Mouse (Mus musculus) lung, postnatal 0 days (tissue): ENCODE measurements around the gene Nox4. TPM values are rescaled to one million over a fixed set of nuclear protein-coding genes. Genes with fewer than 3 reads are reported as not detected.

Experiments
- ATAC-seq: fragments of 200-750 bp; cut with Nextera tagmentation; 2 replicates; pipeline ENCODE4 v1.8.0; 2017; ENCODE audit warnings: moderate library complexity
- DNase-seq: peaks from one replicate; pipeline ENCODE4 v3.0.0-alpha.2; 2016; ENCODE audit warnings: low spot score
- H3K27ac ChIP-seq: fragments of 300-500 bp; sonication (generic); 2 replicates; pipeline ENCODE4 v1.5.1; 2014; ENCODE audit warnings: antibody characterized with exemption, mild to moderate bottlenecking, low read length, mixed read lengths
- H3K27me3 ChIP-seq: fragments of 300-500 bp; sonication (generic); replicated peaks from 2 replicates; pipeline ENCODE4 v1.6.1; 2014; ENCODE audit warnings: low read length, mixed read lengths; ENCODE audit not compliant: insufficient read depth
- H3K36me3 ChIP-seq: fragments of 300-500 bp; sonication (generic); 2 replicates; pipeline ENCODE4 v1.6.1; 2014; ENCODE audit warnings: low read length, mixed read lengths; ENCODE audit not compliant: insufficient read depth
- H3K4me1 ChIP-seq: fragments of 300-500 bp; sonication (generic); 2 replicates; pipeline ENCODE4 v1.6.1; 2014; ENCODE audit warnings: antibody characterized with exemption, low read depth, low read length, mixed read lengths; ENCODE audit not compliant: insufficient read depth
- H3K4me2 ChIP-seq: fragments of 300-500 bp; sonication (generic); replicated peaks from 2 replicates; pipeline ENCODE4 v1.6.1; 2014; ENCODE audit warnings: low read depth, mild to moderate bottlenecking, low read length, moderate library complexity, mixed read lengths
- H3K4me3 ChIP-seq: fragments of 300-500 bp; sonication (generic); 2 replicates; pipeline ENCODE4 v1.5.1; 2014; ENCODE audit warnings: low read depth, low read length
- H3K9ac ChIP-seq: fragments of 300-500 bp; sonication (generic); replicated peaks from 2 replicates; pipeline ENCODE4 v1.6.1; 2014; ENCODE audit warnings: low read depth, mild to moderate bottlenecking
- H3K9me3 ChIP-seq: fragments of 300-500 bp; sonication (generic); 2 replicates; pipeline ENCODE4 v1.6.1; 2016; ENCODE audit warnings: low read length, mixed read lengths
- CTCF ChIP-seq: IDR thresholded peaks from 2 replicates; pipeline ENCODE4 v1.5.1; 2016; ENCODE audit warnings: antibody characterized with exemption, mild to moderate bottlenecking
- EP300 ChIP-seq: IDR thresholded peaks from 2 replicates; pipeline ENCODE4 v1.6.1; 2016; ENCODE audit warnings: antibody characterized with exemption, mild to moderate bottlenecking, control low read depth
- WGBS: fragments of 180-500 bp; shearing (Covaris S2); extraction: QIAGEN DNeasy Blood & Tissue Kit; methylation state at CpG from one replicate; pipeline ENCODE4 v1.1.7; 2014; 5-methylcytosine and 5-hydroxymethylcytosine counted together
- polyA plus RNA-seq: library from polyadenylated mRNA; unstranded; fragments of >200 nt; fragmentation: Nextera tagmentation; extraction: Ambion mirVana; gene quantifications from 2 replicates; pipeline ENCODE4 v1.2.1, GENCODE M21; 2015

Nox4 gene
- 12.4 and 13.9 TPM in 2 replicates for polyA plus RNA-seq

- ATAC-seq: peak; percentile 22; the same call in 1 of the 2 replicates
- no peaks in the 10 kb centered on the region for H3K27me3 ChIP-seq
Measured at GRCm38 (mm10) chr7:87245856-87246579, at the start of gene Nox4. Gene Nox4, plus strand, starts transcription at chr7:87246096.

GRCm38 (mm10) chr7:87204751-87205150 lies 41.1 kb upstream of the Nox4 start:
- H3K27me3 ChIP-seq: no peaks in the 10 kb centered on the region

More at GRCm38 (mm10) chr7:87245856-87246579, at the start of gene Nox4:
- DNase-seq: no peak
- H3K9ac ChIP-seq: peak within 1 kb of the TSS; percentile 44; the same call in 1 of the 2 replicates
- peak within 1 kb of the TSS; percentile 71 for H3K27ac ChIP-seq
- H3K36me3 ChIP-seq: no peaks in the 10 kb centered on the region
- no peaks in the 10 kb centered on the region for H3K4me1 ChIP-seq
- peak within 1 kb of the TSS; percentile 79 for H3K4me2 ChIP-seq
- H3K4me3 ChIP-seq: peak within 1 kb of the TSS; percentile 58
- TF ChIP-seq EP300 (no peak), CTCF (no peak)
- WGBS: 7% methylated on average over 18 of the region's 18 CpGs
- no peaks in the 10 kb centered on the region for H3K9me3 ChIP-seq

GRCm38 (mm10) chr7:87221712-87222111 lies 24.2 kb upstream of the Nox4 start:
- Histone ChIP-seq H3K27ac (no peak overlapping the region), H3K4me2 (no peak overlapping the region)
- TF ChIP-seq CTCF: no peak

More at GRCm38 (mm10) chr7:87204751-87205150, 41.1 kb upstream of the Nox4 start:
- no peaks in the 10 kb centered on the region for H3K4me1 ChIP-seq
- H3K9ac ChIP-seq: no peak overlapping the region
- H3K36me3 ChIP-seq: no peaks in the 10 kb centered on the region
- H3K4me3 ChIP-seq: no peak overlapping the region
- no peak overlapping the region for H3K4me2 ChIP-seq
- H3K9me3 ChIP-seq: no peaks in the 10 kb centered on the region
- no peak for TF ChIP-seq CTCF
- TF ChIP-seq EP300: no peak
- H3K27ac ChIP-seq: no peak overlapping the region
- DNase-seq (peak; percentile 18), ATAC-seq (no peak)

GRCm38 (mm10) chr7:87222751-87223150 lies 23.1 kb upstream of the Nox4 start:
- WGBS: 66% methylated on average over 2 of the region's 2 CpGs
- Histone ChIP-seq H3K4me3 (no peak overlapping the region), H3K9ac (no peak overlapping the region), H3K9me3 (no peaks in the 10 kb centered on the region), H3K27me3 (no peaks in the 10 kb centered on the region), H3K27ac (no peak overlapping the region), H3K4me2 (no peak overlapping the region), H3K4me1 (no peaks in the 10 kb centered on the region), H3K36me3 (no peaks in the 10 kb centered on the region)
- DNase-seq: peak; percentile 56
- TF ChIP-seq EP300: peak; percentile 70
- TF ChIP-seq CTCF: no peak
- ATAC-seq: no peak

More at GRCm38 (mm10) chr7:87221712-87222111, 24.2 kb upstream of the Nox4 start:
- Histone ChIP-seq H3K4me1 (no peaks in the 10 kb centered on the region), H3K9ac (no peak overlapping the region), H3K9me3 (no peaks in the 10 kb centered on the region), H3K4me3 (no peak overlapping the region), H3K36me3 (no peaks in the 10 kb centered on the region), H3K27me3 (no peaks in the 10 kb centered on the region)
- DNase-seq: peak; percentile 11
- no peak for ATAC-seq

- no peak overlapping the region for H3K4me3 ChIP-seq
- no peak for ATAC-seq
Measured at GRCm38 (mm10) chr7:87225617-87226016, 20.3 kb upstream of the Nox4 start.

GRCm38 (mm10) chr7:87227051-87227948 lies 18.6 kb upstream of the Nox4 start:
- Histone ChIP-seq H3K4me2 (no peak overlapping the region), H3K27ac (no peak overlapping the region; the same call in 1 of the 2 replicates), H3K27me3 (no peaks in the 10 kb centered on the region), H3K9ac (no peak overlapping the region), H3K36me3 (no peaks in the 10 kb centered on the region), H3K4me1 (no peaks in the 10 kb centered on the region), H3K9me3 (no peaks in the 10 kb centered on the region), H3K4me3 (no peak overlapping the region)
- WGBS: 59% methylated on average over 4 of the region's 4 CpGs
- peak; percentile 80 for DNase-seq
- TF ChIP-seq EP300 (peak; percentile 18; the same call in 1 of the 2 replicates), CTCF (no peak)
- peak; percentile 71 for ATAC-seq

More at GRCm38 (mm10) chr7:87225617-87226016, 20.3 kb upstream of the Nox4 start:
- H3K4me2 ChIP-seq: no peak overlapping the region
- H3K4me1 ChIP-seq: no peaks in the 10 kb centered on the region
- H3K9ac ChIP-seq: no peak overlapping the region
- DNase-seq: no peak
- H3K27ac ChIP-seq: no peak overlapping the region
- no peaks in the 10 kb centered on the region for H3K27me3 ChIP-seq
- WGBS: 20% methylated on average over 2 of the region's 2 CpGs
- no peaks in the 10 kb centered on the region for H3K9me3 ChIP-seq
- H3K36me3 ChIP-seq: no peaks in the 10 kb centered on the region
- TF ChIP-seq CTCF: no peak
- TF ChIP-seq EP300: no peak
